Mouse (Mus musculus) olfactory bulb, adult 2 months (tissue): ENCODE measurements around the gene Pkdcc.

Source experiments
- CTCF ChIP-seq: fragments of 200-500 bp; IDR thresholded peaks from 2 replicates; pipeline ENCODE4 v1.5.1; 2012; ENCODE audit warnings: low read depth, mild to moderate bottlenecking, low read length, moderate library complexity; ENCODE audit not compliant: insufficient read depth
- POLR2A ChIP-seq: fragments of 200-500 bp; IDR thresholded peaks from 2 replicates; pipeline ENCODE4 v1.6.1; 2012; ENCODE audit warnings: mild to moderate bottlenecking, low read depth, low read length, moderate library complexity; ENCODE audit not compliant: insufficient read depth

DNA sequence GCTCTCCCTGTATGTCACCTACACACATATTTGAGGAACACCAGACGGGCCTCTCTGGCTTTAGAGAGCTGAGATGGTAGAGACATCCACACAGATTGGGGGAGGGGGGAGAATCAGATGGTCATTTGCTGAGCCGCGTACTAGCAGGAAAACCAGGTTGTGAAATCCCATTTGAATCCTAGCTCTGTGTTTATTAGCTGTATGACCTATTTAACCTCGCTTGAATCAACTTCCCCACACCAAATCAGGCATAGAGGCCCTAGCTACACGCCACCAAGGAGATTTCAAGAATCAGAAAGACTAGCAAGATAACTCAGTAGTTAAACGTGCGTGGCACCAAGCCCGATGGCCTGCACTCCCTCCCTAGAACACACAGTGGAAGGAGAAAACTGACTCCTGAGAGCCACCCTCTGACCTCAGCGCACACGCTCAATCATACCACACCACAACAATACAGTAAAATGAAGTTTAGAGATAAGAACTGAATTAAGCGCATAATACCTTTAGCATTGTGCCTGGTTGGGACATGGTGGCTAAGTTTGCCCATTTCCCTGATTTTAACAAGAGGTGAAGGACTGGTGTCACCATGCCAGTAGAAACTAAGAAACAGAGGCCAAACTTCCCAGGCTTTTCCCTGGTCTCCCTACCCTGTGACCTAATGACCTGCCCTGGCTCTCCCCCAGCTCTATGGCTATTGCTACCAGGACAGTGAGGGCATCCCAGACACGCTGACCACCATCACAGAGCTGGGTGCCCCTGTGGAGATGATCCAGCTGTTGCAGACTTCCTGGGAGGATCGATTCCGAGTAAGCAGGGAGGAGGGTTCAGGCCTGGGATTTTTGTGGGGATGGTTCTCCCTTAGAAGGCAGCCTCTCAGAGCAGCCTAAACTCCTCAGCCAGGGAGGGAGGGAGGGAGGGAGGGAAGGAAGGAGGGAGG lies 4.5 kb downstream of the Pkdcc start:
- no peak for TF ChIP-seq POLR2A
- no peak for TF ChIP-seq CTCF
